Mouse (Mus musculus) lung, embryonic 15.5 days (tissue): Measurements from ENCODE around the gene Tceal9. TPM values are rescaled to one million over a fixed set of nuclear protein-coding genes. Genes with fewer than 3 reads are reported as not detected.

ENCODE experiments used
- ATAC-seq: fragments of 200-750 bp; cut with Nextera tagmentation; 2 replicates; pipeline ENCODE4 v1.8.0; 2017; ENCODE audit warnings: moderate number of reproducible peaks, borderline replicate concordance; ENCODE audit not compliant: low FRiP score, low TSS enrichment; ENCODE audit errors: extremely low read depth
- H3K27ac ChIP-seq: fragments of 300-500 bp; sonication (generic); 2 replicates; pipeline ENCODE4 v1.5.1; 2015; ENCODE audit warnings: moderate library complexity, mild to moderate bottlenecking, inconsistent platforms
- H3K27me3 ChIP-seq: fragments of 300-500 bp; sonication (generic); 2 replicates; pipeline ENCODE4 v1.6.1; 2015; ENCODE audit warnings: inconsistent platforms
- H3K36me3 ChIP-seq: fragments of 300-500 bp; sonication (generic); 2 replicates; pipeline ENCODE4 v1.6.1; 2015; ENCODE audit warnings: inconsistent platforms
- H3K4me1 ChIP-seq: fragments of 300-500 bp; sonication (generic); 2 replicates; pipeline ENCODE4 v1.6.1; 2015; ENCODE audit warnings: inconsistent platforms
- H3K4me2 ChIP-seq: fragments of 300-500 bp; sonication (generic); 2 replicates; pipeline ENCODE4 v1.6.1; 2015; ENCODE audit warnings: inconsistent platforms, mild to moderate bottlenecking, moderate library complexity
- H3K4me3 ChIP-seq: fragments of 300-500 bp; sonication (generic); 2 replicates; pipeline ENCODE4 v1.5.1; 2015; ENCODE audit warnings: mild to moderate bottlenecking, inconsistent platforms
- H3K9ac ChIP-seq: fragments of 300-500 bp; sonication (generic); 2 replicates; pipeline ENCODE4 v1.6.1; 2015; ENCODE audit warnings: inconsistent platforms
- H3K9me3 ChIP-seq: fragments of 300-500 bp; sonication (generic); 2 replicates; pipeline ENCODE4 v1.6.1; 2016; ENCODE audit warnings: inconsistent platforms
- WGBS: fragments of 180-500 bp; shearing (Covaris S2); methylation state at CpG from one replicate; pipeline ENCODE4 v1.1.7; 2015; 5-methylcytosine and 5-hydroxymethylcytosine counted together
- polyA plus RNA-seq: library from polyadenylated mRNA; unstranded; fragments of >200 nt; fragmentation: Nextera tagmentation; extraction: Ambion mirVana; gene quantifications from 2 replicates; pipeline ENCODE4 v1.2.1, GENCODE M21; 2015

The Tceal9 gene
- polyA plus RNA-seq, 1 experiment from 2014 or later, result 621 TPM

GRCm38 (mm10) chrX:136275386-136275785 is 30.5 kb downstream of the Tceal9 start:
- H3K36me3 ChIP-seq, result no peaks in the 10 kb centered on the region
- no peaks in the 10 kb centered on the region for H3K4me1 ChIP-seq
- H3K9ac ChIP-seq, result no peak overlapping the region
- H3K27me3 ChIP-seq, result no peaks in the 10 kb centered on the region
- 38% methylated on average over 3 of the region's 3 CpGs for WGBS
- H3K9me3 ChIP-seq, result no peaks in the 10 kb centered on the region
- ATAC-seq, result no peak
- H3K4me3 ChIP-seq, result no peak overlapping the region
- no peak overlapping the region for H3K27ac ChIP-seq
- H3K4me2 ChIP-seq, result no peak overlapping the region

- Histone ChIP-seq H3K27ac (no peak overlapping the region), H3K36me3 (no peaks in the 10 kb centered on the region), H3K27me3 (no peaks in the 10 kb centered on the region), H3K9me3 (no peaks in the 10 kb centered on the region), H3K4me1 (no peaks in the 10 kb centered on the region), H3K4me3 (no peak overlapping the region), H3K4me2 (no peak overlapping the region), H3K9ac (no peak overlapping the region)
- no peak for ATAC-seq
- 82% methylated on average over 7 of the region's 7 CpGs for WGBS
Observed at GRCm38 (mm10) chrX:136277577-136277976, 32.7 kb downstream of the Tceal9 start.

GRCm38 (mm10) chrX:136278401-136278800 is 33.5 kb downstream of the Tceal9 start:
- Histone ChIP-seq H3K9ac (no peak overlapping the region), H3K4me3 (no peak overlapping the region), H3K4me2 (no peak overlapping the region), H3K4me1 (no peaks in the 10 kb centered on the region), H3K36me3 (no peaks in the 10 kb centered on the region), H3K27me3 (no peaks in the 10 kb centered on the region), H3K9me3 (no peaks in the 10 kb centered on the region), H3K27ac (no peak overlapping the region)
- ATAC-seq, result no peak

- ATAC-seq, result no peak
- Histone ChIP-seq H3K4me3 (no peak overlapping the region), H3K36me3 (no peaks in the 10 kb centered on the region), H3K9ac (no peak overlapping the region), H3K27me3 (no peaks in the 10 kb centered on the region), H3K27ac (no peak overlapping the region), H3K9me3 (no peaks in the 10 kb centered on the region), H3K4me2 (no peak overlapping the region), H3K4me1 (no peaks in the 10 kb centered on the region)
- WGBS, result 79% methylated on average over 5 of the region's 5 CpGs
Observed at GRCm38 (mm10) chrX:136279410-136279809, 34.5 kb downstream of the Tceal9 start.

- 22% methylated on average over 8 of the region's 8 CpGs for WGBS
Observed at GRCm38 (mm10) chrX:136290817-136291281, 46.0 kb downstream of the Tceal9 start.

More at GRCm38 (mm10) chrX:136290817-136291281, 46.0 kb downstream of the Tceal9 start:
- Histone ChIP-seq H3K27me3 (no peaks in the 10 kb centered on the region), H3K27ac (no peak overlapping the region), H3K36me3 (no peaks in the 10 kb centered on the region), H3K4me1 (no peaks in the 10 kb centered on the region), H3K9me3 (no peaks in the 10 kb centered on the region), H3K9ac (no peak overlapping the region), H3K4me3 (no peak overlapping the region), H3K4me2 (no peak overlapping the region)
- ATAC-seq, result no peak

Other genes starting within 250 kb of the Tceal9 start
- 22.0 and 22.8 TPM in 2 replicates for gene Arxes1, start 211.7 kb upstream of the Tceal9 start, polyA plus RNA-seq
- gene Bex2, start 176.8 kb upstream of the Tceal9 start, polyA plus RNA-seq, result 53.0 and 60.7 TPM in 2 replicates
- gene Nxf3, start 159.8 kb upstream of the Tceal9 start, polyA plus RNA-seq, result 0.05 and 0.14 TPM in 2 replicates
- gene Bex4, start 106.1 kb upstream of the Tceal9 start, polyA plus RNA-seq, result 151 and 155 TPM in 2 replicates
- gene Tceal8, start 72.7 kb upstream of the Tceal9 start, polyA plus RNA-seq, result 193 and 198 TPM in 2 replicates
- gene Tceal5, start 41.2 kb upstream of the Tceal9 start, polyA plus RNA-seq, result 3.3 and 3.5 TPM in 2 replicates
- gene Tceal7, start 30.3 kb upstream of the Tceal9 start, polyA plus RNA-seq, result 1.5 and 3.8 TPM in 2 replicates
- 85.4 and 99.2 TPM in 2 replicates for gene Bex1, start 29.6 kb upstream of the Tceal9 start, polyA plus RNA-seq
- 432 and 477 TPM in 2 replicates for gene Bex3, start 25.2 kb downstream of the Tceal9 start, polyA plus RNA-seq